Mouse (Mus musculus): ENCODE measurements around the gene Afp. TPM values are rescaled to one million over a fixed set of nuclear protein-coding genes. Genes with fewer than 3 reads are reported as not detected.

Afp gene
- polyA plus RNA-seq (2014; fragmentation: Illumina TruSeq; extraction: RNeasy Lipid Tissue Mini Kit (QIAGEN cat#74804); ENCODE audit: low read depth, low replicate concordance) = 1.2 TPM

GRCm38 (mm10) chr5:90490518-90490917, at the start of gene Afp:
Afp (plus strand) TSS chr5:90490737.

GRCm38 (mm10) chr5:90460619-90461018, 29.9 kb upstream of the Afp start, which contains the start of gene Alb:
Alb (plus strand) TSS chr5:90460897.

GRCm38 (mm10) chr5:90518356-90519100, 28.0 kb downstream of the Afp start, which contains the start of gene Afm:
Afm (plus strand) TSS chr5:90518932.

Other genes starting within 250 kb of the Afp start
- gene Ankrd17, start 124.2 kb upstream of the Afp start, polyA plus RNA-seq (2014; fragmentation: Illumina TruSeq; extraction: RNeasy Lipid Tissue Mini Kit (QIAGEN cat#74804); ENCODE audit: low read depth, low replicate concordance) = 46.6 TPM
- 3.3 TPM for gene Gm9958, start 123.5 kb upstream of the Afp start, polyA plus RNA-seq (2014; fragmentation: Illumina TruSeq; extraction: RNeasy Lipid Tissue Mini Kit (QIAGEN cat#74804); ENCODE audit: low read depth, low replicate concordance)
- 59,245 TPM for gene Alb, start 29.8 kb upstream of the Afp start, polyA plus RNA-seq (2014; fragmentation: Illumina TruSeq; extraction: RNeasy Lipid Tissue Mini Kit (QIAGEN cat#74804); ENCODE audit: low read depth, low replicate concordance)
- gene Afm, start 28.2 kb downstream of the Afp start, polyA plus RNA-seq (2014; fragmentation: Illumina TruSeq; extraction: RNeasy Lipid Tissue Mini Kit (QIAGEN cat#74804); ENCODE audit: low read depth, low replicate concordance) = 346 TPM
- 27.2 TPM for gene 5830473C10Rik, start 70.4 kb downstream of the Afp start, polyA plus RNA-seq (2014; fragmentation: Illumina TruSeq; extraction: RNeasy Lipid Tissue Mini Kit (QIAGEN cat#74804); ENCODE audit: low read depth, low replicate concordance)
- gene Rassf6, start 149.9 kb downstream of the Afp start, polyA plus RNA-seq (2014; fragmentation: Illumina TruSeq; extraction: RNeasy Lipid Tissue Mini Kit (QIAGEN cat#74804); ENCODE audit: low read depth, low replicate concordance) = 20.6 TPM